Mouse (Mus musculus) T-helper 1 cell (primary cell): ENCODE results near the gene Nova2.

Source experiments
- in situ Hi-C: fragments of 300-600 bp; cut with MboI, MseI; formaldehyde crosslinking; loops from one replicate; pipeline ENCODE4 v1.15.1; 2025; ENCODE audit warnings: high pct_unique_total_duplicates

The Nova2 gene

GRCm38 (mm10) chr7:18986503-18986902, 60.8 kb downstream of the Nova2 start:
- in situ Hi-C loops: no loop called here

- in situ Hi-C loops: no loop called here
These were observed 61.4 kb downstream of the Nova2 start, which contains the start of gene Nanos2 for GRCm38 (mm10) chr7:18987100-18987499. TSS of gene Nanos2 (plus strand) at chr7:18987400.

GRCm38 (mm10) chr7:18987747-18988146, 62.1 kb downstream of the Nova2 start:
- in situ Hi-C loops: no loop called here

DNA sequence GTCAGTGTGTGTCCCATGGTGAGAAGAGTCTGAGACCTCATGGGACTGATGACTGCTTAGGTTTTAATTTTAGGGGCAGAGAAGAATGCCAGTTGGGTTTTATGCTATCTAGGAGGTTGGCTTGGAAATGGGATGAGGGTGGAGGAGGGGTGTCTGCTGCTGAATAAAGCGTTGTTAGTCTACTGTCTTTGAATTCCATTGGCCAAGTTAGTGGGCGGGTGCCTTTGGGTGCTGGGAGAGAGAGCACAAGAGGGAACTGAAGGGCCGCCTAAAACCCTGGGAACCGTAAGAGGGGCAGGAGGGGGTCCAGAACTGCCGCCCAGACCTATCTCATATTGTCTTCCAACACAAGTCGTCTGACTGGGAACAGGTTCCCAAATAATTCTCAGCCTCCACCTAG, 63.1 kb downstream of the Nova2 start:
- in situ Hi-C loops: no loop called here

- in situ Hi-C loops: no loop called here
These were observed 64.3 kb downstream of the Nova2 start for GRCm38 (mm10) chr7:18989995-18990394.

- in situ Hi-C loops: no loop called here
These were observed 65.1 kb downstream of the Nova2 start, which contains the start of gene Mypop for GRCm38 (mm10) chr7:18990601-18991295. TSS of gene Mypop (plus strand) at chr7:18991245.

- in situ Hi-C loops: no loop called here
These were observed 66.1 kb downstream of the Nova2 start for GRCm38 (mm10) chr7:18991660-18992293.

GRCm38 (mm10) chr7:18992294-18992675, 66.6 kb downstream of the Nova2 start:
- in situ Hi-C loops: no loop called here

GRCm38 (mm10) chr7:18993036-18993435, 67.3 kb downstream of the Nova2 start:
- in situ Hi-C loops: no loop called here

GRCm38 (mm10) chr7:18998835-18999234, 73.1 kb downstream of the Nova2 start:
- in situ Hi-C loops: loop anchor here (5.0 kb wide), 1 partner anchor 87 kb away; the partner anchor contains the start of gene Ccdc61

GRCm38 (mm10) chr7:19000421-19000820, 74.7 kb downstream of the Nova2 start:
- in situ Hi-C loops: loop anchor here (25.0 kb wide), 1 partner anchor 937 kb away; no protein-coding TSS in a partner anchor

DNA sequence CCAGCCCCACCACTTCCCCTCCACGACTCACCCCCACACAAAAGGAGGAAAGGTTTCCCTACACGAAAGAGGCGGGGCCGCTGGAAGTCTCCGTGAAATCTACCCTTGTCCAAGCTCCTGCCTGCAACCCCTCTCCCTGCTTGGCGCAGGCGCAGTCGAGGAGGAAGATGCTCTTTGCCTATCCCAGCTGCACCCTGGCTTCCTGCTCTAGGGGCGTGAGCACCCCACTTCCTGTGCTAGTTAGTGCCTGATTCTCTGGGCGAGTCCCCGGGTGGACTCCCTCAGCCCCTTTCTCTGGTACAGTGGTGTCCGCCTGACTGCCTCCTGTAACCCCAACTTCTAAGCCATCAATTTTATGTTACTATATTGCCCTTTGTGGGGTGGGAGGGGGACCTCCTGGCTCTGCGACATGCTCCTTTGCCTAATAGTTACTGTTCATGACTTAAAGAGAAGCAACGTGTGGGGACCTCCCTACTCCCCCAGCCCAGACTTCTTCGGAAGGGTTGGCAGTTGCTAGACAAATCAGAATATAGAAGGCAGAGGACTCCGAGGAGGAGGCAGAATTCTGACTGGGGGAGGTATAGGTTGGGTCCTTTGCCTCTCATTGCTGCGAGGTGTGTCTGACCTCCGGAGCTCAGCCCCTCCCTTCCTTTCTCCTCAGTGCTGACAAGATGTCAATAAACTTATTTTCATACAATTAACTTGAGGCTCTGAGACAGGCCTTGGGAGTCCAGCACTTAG, 75.5 kb downstream of the Nova2 start:
- in situ Hi-C loops: loop anchor here (25.0 kb wide), 1 partner anchor 936 kb away; no protein-coding TSS in a partner anchor

GRCm38 (mm10) chr7:19001807-19002085, 76.1 kb downstream of the Nova2 start:
- in situ Hi-C loops: loop anchor here (25.0 kb wide), 1 partner anchor 936 kb away; no protein-coding TSS in a partner anchor

DNA sequence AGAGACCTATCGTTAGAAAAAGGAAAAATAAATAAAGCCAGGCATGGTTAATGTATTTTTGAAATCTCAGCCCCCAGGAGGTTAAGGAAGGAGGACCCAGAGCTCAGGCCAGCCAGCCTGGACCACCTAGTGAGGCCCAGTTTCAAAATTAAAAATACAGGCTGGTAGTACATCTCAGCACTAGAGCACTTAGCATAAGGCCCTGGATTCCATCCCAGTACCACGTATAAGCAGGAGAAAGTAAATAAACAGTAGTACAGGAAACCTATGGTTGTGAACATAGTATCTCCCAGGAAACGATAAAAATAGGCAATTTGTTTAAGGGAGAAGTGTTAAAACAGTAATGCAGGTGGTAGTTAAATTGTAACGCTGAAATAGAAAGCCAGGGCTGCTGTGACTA, 76.4 kb downstream of the Nova2 start:
- in situ Hi-C loops: loop anchor here (25.0 kb wide), 1 partner anchor 935 kb away; no protein-coding TSS in a partner anchor

DNA sequence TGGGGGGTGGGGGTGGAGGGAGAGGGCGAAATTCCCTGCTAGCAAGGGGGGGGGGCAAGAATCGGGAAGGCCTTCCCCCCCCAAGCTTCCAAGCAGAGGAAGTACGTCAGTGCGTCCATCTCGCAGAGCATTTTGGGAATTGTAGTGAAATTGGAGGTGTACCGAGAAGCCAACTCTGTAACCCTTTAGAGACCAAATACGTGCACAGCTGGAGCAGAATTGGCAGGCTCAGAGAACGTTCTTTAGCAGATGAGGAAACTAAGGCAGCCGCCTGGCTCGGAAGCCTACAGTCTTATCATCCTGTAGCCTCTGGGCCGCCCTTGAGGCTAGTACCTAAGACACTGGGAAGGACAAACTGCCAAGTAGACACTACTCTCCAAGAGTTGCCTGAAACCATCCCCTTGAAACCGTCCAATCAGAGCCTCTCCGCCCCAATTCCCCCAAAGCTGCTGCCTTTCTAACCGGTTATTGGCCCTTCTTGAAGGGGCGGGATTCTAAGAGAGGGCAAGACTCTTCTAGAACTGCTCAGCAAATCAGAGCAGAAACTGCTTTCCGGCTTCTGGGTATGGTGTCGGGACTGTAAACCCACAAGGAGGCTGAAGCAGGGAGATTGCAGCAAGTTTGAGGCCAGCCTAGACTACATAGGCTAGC, 77.3 kb downstream of the Nova2 start:
- in situ Hi-C loops: loop anchor here (25.0 kb wide), 1 partner anchor 934 kb away; no protein-coding TSS in a partner anchor

- in situ Hi-C loops: loop anchor here (25.0 kb wide), 1 partner anchor 933 kb away; no protein-coding TSS in a partner anchor
These were observed 78.4 kb downstream of the Nova2 start, which contains the start of gene Irf2bp1 for GRCm38 (mm10) chr7:19003902-19004630. TSS of gene Irf2bp1 (plus strand) at chr7:19004044.

DNA sequence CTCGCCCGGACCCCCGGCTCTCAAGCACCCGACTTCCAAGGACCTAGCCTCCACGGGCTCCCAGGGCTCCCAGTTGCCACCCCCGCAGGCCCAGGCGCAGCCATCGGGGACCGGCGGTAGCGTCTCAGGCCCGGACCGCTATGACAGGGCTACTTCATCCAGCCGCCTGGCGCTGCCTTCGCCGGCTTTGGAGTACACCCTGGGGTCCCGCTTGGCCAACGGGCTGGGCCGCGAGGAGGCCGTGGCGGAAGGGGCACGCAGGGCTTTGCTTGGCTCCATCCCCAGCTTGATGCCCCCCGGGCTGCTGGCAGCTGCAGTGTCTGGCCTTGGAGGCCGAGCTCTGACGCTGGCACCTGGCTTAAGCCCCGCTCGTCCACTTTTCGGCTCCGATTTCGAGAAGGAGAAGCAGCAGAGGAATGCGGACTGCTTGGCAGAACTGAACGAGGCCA, 79.0 kb downstream of the Nova2 start:
- in situ Hi-C loops: loop anchor here (25.0 kb wide), 1 partner anchor 933 kb away; no protein-coding TSS in a partner anchor

GRCm38 (mm10) chr7:19005417-19006121, 79.9 kb downstream of the Nova2 start:
- in situ Hi-C loops: loop anchor here (25.0 kb wide), 1 partner anchor 932 kb away; no protein-coding TSS in a partner anchor

DNA sequence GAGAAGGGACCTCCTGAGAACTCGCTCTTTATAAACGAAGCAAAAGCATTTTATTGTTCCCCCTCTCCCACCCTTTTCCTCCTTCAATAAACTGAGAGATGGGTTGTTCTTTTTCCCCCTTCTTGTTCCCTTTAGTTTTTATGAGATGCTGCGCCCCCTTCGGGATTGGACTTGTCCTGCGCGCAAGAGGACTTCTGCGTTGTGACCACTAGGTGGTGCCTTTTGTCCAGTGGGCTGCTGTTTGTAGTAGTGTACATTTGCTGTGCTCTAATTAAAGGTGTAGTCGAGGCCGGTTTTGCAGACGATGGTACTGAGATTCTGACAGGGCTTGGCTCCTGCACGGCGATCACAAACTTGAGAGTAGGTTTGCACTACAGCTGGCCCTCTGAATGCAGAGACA, 80.8 kb downstream of the Nova2 start:
- in situ Hi-C loops: loop anchor here (25.0 kb wide), 1 partner anchor 931 kb away; no protein-coding TSS in a partner anchor
